Mouse (Mus musculus) bone marrow, adult 2 months (tissue): ENCODE measurements around the gene Palld.

Experiments used
- CTCF ChIP-seq: fragments of 200-500 bp; IDR thresholded peaks from 2 replicates; pipeline ENCODE4 v1.5.1; 2011; ENCODE audit warnings: low read length, control low read depth; ENCODE audit not compliant: control insufficient read depth, insufficient read depth
- POLR2A ChIP-seq: fragments of 200-500 bp; IDR thresholded peaks from 2 replicates; pipeline ENCODE4 v1.6.1; 2011; ENCODE audit warnings: low read depth, mild to moderate bottlenecking, control low read depth, low read length, borderline replicate concordance; ENCODE audit not compliant: control insufficient read depth

DNA sequence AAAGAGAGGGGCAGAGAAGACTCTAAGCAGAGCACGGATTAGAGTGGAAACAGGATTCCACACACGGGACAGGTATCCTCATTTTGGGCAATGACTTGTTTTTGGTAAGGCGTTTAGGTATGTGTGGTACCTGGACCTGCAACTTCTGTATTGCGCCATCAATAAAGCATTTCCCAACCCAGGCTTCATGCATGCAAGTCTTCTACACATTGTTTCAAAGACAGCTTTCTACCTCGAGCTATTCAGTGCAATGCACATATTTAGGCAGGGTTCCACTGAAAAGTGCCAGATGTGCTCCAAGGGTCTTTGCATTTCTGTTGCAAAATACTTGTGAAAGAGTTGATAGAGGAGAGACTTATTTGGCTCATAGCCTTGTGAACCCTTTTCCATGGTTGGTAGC is 241.5 kb downstream of the Palld start:
- no peak for TF ChIP-seq CTCF
- no peak for TF ChIP-seq POLR2A
